Mouse (Mus musculus): ENCODE measurements around the gene Prss41.

- no peak for TF ChIP-seq CTCF (IDR thresholded peaks at IDR 0.05; ENCODE audit: extremely low read depth, insufficient read length, insufficient replicate concordance, low read depth, low read length)
- no peak for TF ChIP-seq POLR2A (IDR thresholded peaks at IDR 0.05; ENCODE audit: low read depth, low read length)
These were observed 46.7 kb downstream of the Prss41 start for GRCm38 (mm10) chr17:23797316-23797715.

All from small intestine, adult 2 months (tissue).